Mouse (Mus musculus) hindbrain, embryonic 16.5 days (tissue): ENCODE measurements at regions not wholly inside any gene's neighbourhood (a gene's known extent, or its start where the extent isn't known, plus 50 kb on each side); places are given as distances from the start of the nearest gene placed in this dataset.

Experiments used
- ATAC-seq: fragments of 200-750 bp; cut with Nextera tagmentation; 2 replicates; pipeline ENCODE4 v1.8.0; 2017; ENCODE audit warnings: moderate TSS enrichment, moderate library complexity
- H3K27ac ChIP-seq: fragments of 300-500 bp; sonication (generic); 2 replicates; pipeline ENCODE4 v1.5.1; 2014; ENCODE audit warnings: low read depth, mild to moderate bottlenecking, control low read depth, low read length, moderate library complexity
- H3K27me3 ChIP-seq: fragments of 300-500 bp; sonication (generic); replicated peaks from 2 replicates; pipeline ENCODE4 v1.6.1; 2014; ENCODE audit warnings: low read length; ENCODE audit not compliant: control insufficient read depth, insufficient read depth
- H3K36me3 ChIP-seq: fragments of 300-500 bp; sonication (generic); 2 replicates; pipeline ENCODE4 v1.6.1; 2014; ENCODE audit warnings: mild to moderate bottlenecking, low read length, moderate library complexity, mixed read lengths; ENCODE audit not compliant: control insufficient read depth, insufficient read depth
- H3K4me1 ChIP-seq: fragments of 300-500 bp; sonication (generic); 2 replicates; pipeline ENCODE4 v1.6.1; 2014; ENCODE audit warnings: low read depth, low read length; ENCODE audit not compliant: control insufficient read depth, insufficient read depth
- H3K4me2 ChIP-seq: fragments of 300-500 bp; sonication (generic); 2 replicates; pipeline ENCODE4 v1.6.1; 2014; ENCODE audit warnings: mild to moderate bottlenecking, low read length, control low read depth, moderate library complexity
- H3K4me3 ChIP-seq: fragments of 300-500 bp; sonication (generic); 2 replicates; pipeline ENCODE4 v1.5.1; 2014; ENCODE audit warnings: mild to moderate bottlenecking, low read length, control low read depth, moderate library complexity
- H3K9ac ChIP-seq: fragments of 300-500 bp; sonication (generic); 2 replicates; pipeline ENCODE4 v1.6.1; 2014; ENCODE audit warnings: low read depth, mild to moderate bottlenecking, control low read depth, low read length, moderate library complexity
- H3K9me3 ChIP-seq: fragments of 300-500 bp; sonication (generic); 2 replicates; pipeline ENCODE4 v1.6.1; 2014; ENCODE audit warnings: mild to moderate bottlenecking, low read length, moderate library complexity; ENCODE audit not compliant: control insufficient read depth
- WGBS: fragments of 180-500 bp; shearing (Covaris S2); extraction: QIAGEN DNeasy Blood & Tissue Kit; methylation state at CpG from one replicate; pipeline ENCODE4 v1.1.7; 2014; 5-methylcytosine and 5-hydroxymethylcytosine counted together

DNA sequence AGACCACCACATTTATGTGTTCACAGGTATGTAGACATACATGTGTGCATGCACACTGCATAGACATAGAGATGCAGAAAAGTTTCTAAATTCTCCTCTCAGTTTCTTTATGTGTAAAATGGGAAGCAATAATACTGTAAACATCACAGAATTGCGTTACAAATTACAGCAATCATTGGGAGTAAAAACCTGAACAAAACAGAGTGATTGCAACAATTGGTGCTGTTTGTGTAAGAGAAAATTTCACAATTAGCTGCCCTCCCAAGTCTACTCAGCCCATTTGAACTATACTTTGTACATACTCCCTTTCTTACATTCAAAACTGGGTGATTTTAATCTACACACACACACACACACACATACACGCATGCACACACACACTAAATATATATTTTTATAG is 3480.8 kb upstream of the Gm7489 start:
- no peak overlapping the region for H3K27ac ChIP-seq
- H3K4me2 ChIP-seq, result no peak overlapping the region
- no peak overlapping the region for H3K4me3 ChIP-seq
- ATAC-seq, result no peak
- WGBS, result 85% methylated on average over 2 of the region's 2 CpGs
- no peaks in the 10 kb centered on the region for H3K9me3 ChIP-seq
- H3K4me1 ChIP-seq, result no peaks in the 10 kb centered on the region
- H3K27me3 ChIP-seq, result no peaks in the 10 kb centered on the region
- H3K9ac ChIP-seq, result no peak overlapping the region
- no peaks in the 10 kb centered on the region for H3K36me3 ChIP-seq

- H3K27ac ChIP-seq, result no peak overlapping the region
- H3K4me2 ChIP-seq, result no peak overlapping the region
- ATAC-seq, result no peak
- H3K9ac ChIP-seq, result no peak overlapping the region
- WGBS, result 58% methylated on average over 2 of the region's 2 CpGs
- no peak overlapping the region for H3K4me3 ChIP-seq
- no peaks in the 10 kb centered on the region for H3K27me3 ChIP-seq
- no peaks in the 10 kb centered on the region for H3K36me3 ChIP-seq
- H3K4me1 ChIP-seq, result no peaks in the 10 kb centered on the region
- H3K9me3 ChIP-seq, result 0 out of 2 replicates have a peak, but pooled peaks cover 4% of the 10 kb centered on the region
Measured at GRCm38 (mm10) chr15:50408985-50409384, 3475.7 kb upstream of the Gm7489 start.

GRCm38 (mm10) chr15:50417641-50418040 is 3467.1 kb upstream of the Gm7489 start:
- H3K36me3 ChIP-seq, result no peaks in the 10 kb centered on the region
- H3K27ac ChIP-seq, result no peak overlapping the region
- H3K9me3 ChIP-seq, result no peaks in the 10 kb centered on the region
- 81% methylated on average over 1 of the region's 1 CpGs for WGBS
- H3K4me3 ChIP-seq, result no peak overlapping the region
- no peak overlapping the region for H3K4me2 ChIP-seq
- H3K9ac ChIP-seq, result no peak overlapping the region
- ATAC-seq, result no peak
- no peaks in the 10 kb centered on the region for H3K27me3 ChIP-seq
- no peaks in the 10 kb centered on the region for H3K4me1 ChIP-seq

- no peak overlapping the region for H3K4me2 ChIP-seq
- 63% methylated on average over 5 of the region's 5 CpGs for WGBS
Measured at GRCm38 (mm10) chr15:50423082-50423665, 3461.5 kb upstream of the Gm7489 start.

DNA sequence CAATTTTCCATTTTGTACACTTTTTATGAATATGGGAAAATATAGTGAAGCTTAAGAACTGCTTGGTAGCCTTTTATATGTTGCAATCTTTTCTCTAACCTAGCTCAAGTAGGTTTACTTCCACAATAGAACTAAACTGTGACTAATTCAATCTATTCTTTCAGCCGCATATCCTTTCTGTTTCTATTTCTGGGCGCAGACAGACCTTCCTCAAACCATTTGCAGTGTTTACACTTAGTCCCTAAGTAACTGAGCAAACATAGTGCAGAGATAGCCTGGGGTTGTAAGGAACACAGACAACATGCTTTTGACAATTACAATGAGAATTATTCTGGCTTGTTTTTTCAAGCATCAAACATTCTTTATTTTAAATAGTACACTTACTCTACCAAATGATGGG is 3435.1 kb upstream of the Gm7489 start:
- no peak for ATAC-seq
- H3K27me3 ChIP-seq, result no peaks in the 10 kb centered on the region
- H3K4me1 ChIP-seq, result no peaks in the 10 kb centered on the region
- H3K36me3 ChIP-seq, result no peaks in the 10 kb centered on the region
- H3K4me2 ChIP-seq, result no peak overlapping the region
- no peak overlapping the region for H3K9ac ChIP-seq
- H3K27ac ChIP-seq, result no peak overlapping the region
- no peaks in the 10 kb centered on the region for H3K9me3 ChIP-seq
- no peak overlapping the region for H3K4me3 ChIP-seq
- WGBS, result 42% methylated on average over 2 of the region's 2 CpGs

More at GRCm38 (mm10) chr15:50423082-50423665, 3461.5 kb upstream of the Gm7489 start:
- H3K4me3 ChIP-seq, result no peak overlapping the region
- no peak overlapping the region for H3K9ac ChIP-seq
- no peaks in the 10 kb centered on the region for H3K27me3 ChIP-seq
- no peaks in the 10 kb centered on the region for H3K36me3 ChIP-seq
- H3K4me1 ChIP-seq, result no peaks in the 10 kb centered on the region
- ATAC-seq, result no peak
- no peak overlapping the region for H3K27ac ChIP-seq
- no peaks in the 10 kb centered on the region for H3K9me3 ChIP-seq

GRCm38 (mm10) chr15:50472626-50473025 is 3412.1 kb upstream of the Gm7489 start:
- no peak for ATAC-seq
- no peaks in the 10 kb centered on the region for H3K27me3 ChIP-seq
- no peaks in the 10 kb centered on the region for H3K9me3 ChIP-seq
- H3K9ac ChIP-seq, result no peak overlapping the region
- no peak overlapping the region for H3K27ac ChIP-seq
- H3K4me1 ChIP-seq, result no peaks in the 10 kb centered on the region
- H3K36me3 ChIP-seq, result no peaks in the 10 kb centered on the region
- H3K4me3 ChIP-seq, result no peak overlapping the region
- H3K4me2 ChIP-seq, result no peak overlapping the region

GRCm38 (mm10) chr15:50498716-50499115 is 3386.0 kb upstream of the Gm7489 start:
- no peaks in the 10 kb centered on the region for H3K27me3 ChIP-seq
- H3K36me3 ChIP-seq, result no peaks in the 10 kb centered on the region
- no peaks in the 10 kb centered on the region for H3K4me1 ChIP-seq
- H3K9ac ChIP-seq, result no peak overlapping the region
- H3K4me2 ChIP-seq, result no peak overlapping the region
- no peaks in the 10 kb centered on the region for H3K9me3 ChIP-seq
- ATAC-seq, result no peak
- H3K4me3 ChIP-seq, result no peak overlapping the region
- no peak overlapping the region for H3K27ac ChIP-seq
- 90% methylated on average over 2 of the region's 2 CpGs for WGBS

DNA sequence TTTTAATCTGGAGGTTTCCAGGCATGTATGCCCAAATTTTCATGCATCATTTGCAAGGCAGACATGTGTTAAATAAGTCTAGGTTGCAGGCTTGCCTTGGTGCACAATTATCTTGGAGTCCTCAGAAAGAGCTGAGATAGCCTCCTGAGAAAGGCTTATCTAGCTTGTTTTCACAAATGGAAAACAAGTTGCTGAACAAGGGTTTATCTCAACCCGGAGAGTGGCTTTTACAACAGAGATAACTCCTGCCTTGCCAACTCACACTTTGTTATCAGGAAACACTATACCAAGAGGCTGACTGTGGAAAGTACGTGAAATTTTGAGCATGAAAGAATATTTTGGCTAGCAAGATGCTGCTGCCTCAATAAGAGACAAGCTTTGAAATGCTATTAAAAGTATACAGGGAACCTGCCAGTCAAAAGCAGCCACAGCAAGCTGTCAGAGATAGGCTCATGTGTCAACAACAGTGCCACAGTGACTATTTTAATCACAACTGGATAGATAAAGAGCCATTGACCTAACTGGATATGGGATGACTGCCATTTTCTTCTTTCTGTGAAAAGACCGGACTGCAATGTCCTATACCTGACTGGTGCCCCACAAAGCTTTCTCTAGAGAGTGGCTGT is 3376.6 kb upstream of the Gm7489 start:
- Histone ChIP-seq H3K9me3 (no peaks in the 10 kb centered on the region), H3K4me2 (no peak overlapping the region), H3K4me3 (no peak overlapping the region), H3K27ac (no peak overlapping the region), H3K4me1 (no peaks in the 10 kb centered on the region), H3K9ac (no peak overlapping the region), H3K27me3 (no peaks in the 10 kb centered on the region), H3K36me3 (no peaks in the 10 kb centered on the region)
- no peak for ATAC-seq
- WGBS, result 82% methylated on average over 3 of the region's 3 CpGs

DNA sequence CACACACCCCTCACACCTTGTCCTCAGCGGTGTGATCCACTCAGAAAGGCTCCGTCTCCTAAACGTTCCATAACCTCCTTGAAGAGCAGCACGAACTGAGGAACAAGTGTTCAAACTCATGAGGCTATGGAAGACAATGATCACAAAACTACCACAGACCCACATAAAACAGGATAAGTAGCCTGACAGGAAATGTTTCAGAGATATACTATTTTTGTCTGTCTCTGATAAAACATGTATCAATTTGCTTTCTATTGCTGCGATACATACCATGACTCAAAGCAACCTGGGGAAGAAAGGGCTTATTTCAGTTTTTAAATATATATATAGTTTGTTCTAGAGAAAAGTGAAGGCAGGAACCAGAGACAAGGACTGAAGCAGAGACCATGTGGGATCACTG is 3371.7 kb upstream of the Gm7489 start:
- Histone ChIP-seq H3K27ac (no peak overlapping the region), H3K9ac (no peak overlapping the region), H3K27me3 (no peaks in the 10 kb centered on the region), H3K4me3 (no peak overlapping the region), H3K4me2 (no peak overlapping the region), H3K36me3 (no peaks in the 10 kb centered on the region), H3K9me3 (no peaks in the 10 kb centered on the region), H3K4me1 (no peaks in the 10 kb centered on the region)
- 91% methylated on average over 5 of the region's 5 CpGs for WGBS
- ATAC-seq, result no peak
